Mouse (Mus musculus): ENCODE data around the gene Prr3. TPM values are rescaled to one million over a fixed set of nuclear protein-coding genes. Genes with fewer than 3 reads are reported as not detected.
"Not testable (repeated sequence)": the region's sequence is repeated elsewhere in the genome, so short reads cannot be mapped to it uniquely, and the experiment has no call there.

Prr3 gene
- polyA plus RNA-seq, 1 experiment from 2014 or later = 30.8 TPM

- no peaks in the 10 kb centered on the region for H3K9me3 ChIP-seq (ENCODE audit: low read depth, low read length)
- H3K9ac ChIP-seq = no peak overlapping the region
- 89% methylated on average over 5 of the region's 5 CpGs for WGBS
- no peak overlapping the region for H3K4me2 ChIP-seq
- ATAC-seq (ENCODE audit: insufficient read depth) (no peak), DNase-seq (no peak)
- no peak overlapping the region for H3K27ac ChIP-seq (ENCODE audit: low read depth)
- no peak overlapping the region for H3K4me3 ChIP-seq (ENCODE audit: low read depth, low read length)
- no peak for TF ChIP-seq CTCF (IDR thresholded peaks at IDR 0.05; ENCODE audit: low read depth)
- no peaks in the 10 kb centered on the region for H3K27me3 ChIP-seq (ENCODE audit: insufficient read depth, low read length)
- H3K4me1 ChIP-seq (ENCODE audit: insufficient read depth) = no peaks in the 10 kb centered on the region
- peaks cover 4% of the 10 kb centered on the region; the same call in 1 of the 2 replicates for H3K36me3 ChIP-seq (ENCODE audit: insufficient read depth)
These were observed 34.9 kb upstream of the Prr3 start for GRCm38 (mm10) chr17:36014977-36015376.

GRCm38 (mm10) chr17:36004409-36004808 is 24.4 kb upstream of the Prr3 start:
- H3K27ac ChIP-seq (ENCODE audit: low read depth); DNase-seq; ATAC-seq (ENCODE audit: insufficient read depth); H3K36me3 ChIP-seq (ENCODE audit: insufficient read depth); H3K4me3 ChIP-seq (ENCODE audit: low read depth, low read length); H3K4me1 ChIP-seq (ENCODE audit: insufficient read depth); H3K4me2 ChIP-seq; H3K9ac ChIP-seq; H3K27me3 ChIP-seq (ENCODE audit: insufficient read depth, low read length); H3K9me3 ChIP-seq (ENCODE audit: low read depth, low read length): not testable (repeated sequence)
- WGBS = 83% methylated on average over 7 of the region's 7 CpGs

GRCm38 (mm10) chr17:36003331-36003730 is 23.3 kb upstream of the Prr3 start:
- no peaks in the 10 kb centered on the region for H3K36me3 ChIP-seq (ENCODE audit: insufficient read depth)
- no peak overlapping the region for H3K9ac ChIP-seq
- WGBS = 91% methylated on average over 7 of the region's 7 CpGs
- H3K4me2 ChIP-seq = no peak overlapping the region
- ATAC-seq (ENCODE audit: insufficient read depth) (no peak), DNase-seq (no peak)
- no peaks in the 10 kb centered on the region for H3K9me3 ChIP-seq (ENCODE audit: low read depth, low read length)
- no peak overlapping the region for H3K4me3 ChIP-seq (ENCODE audit: low read depth, low read length)
- H3K27me3 ChIP-seq (ENCODE audit: insufficient read depth, low read length) = no peaks in the 10 kb centered on the region
- no peak overlapping the region for H3K27ac ChIP-seq (ENCODE audit: low read depth)
- H3K4me1 ChIP-seq (ENCODE audit: insufficient read depth) = no peaks in the 10 kb centered on the region
- TF ChIP-seq CTCF (IDR thresholded peaks at IDR 0.05; ENCODE audit: low read depth) = no peak

GRCm38 (mm10) chr17:36001966-36002365 is 21.9 kb upstream of the Prr3 start:
- no peak overlapping the region for H3K27ac ChIP-seq (ENCODE audit: low read depth)
- H3K4me3 ChIP-seq (ENCODE audit: low read depth, low read length) = no peak overlapping the region
- WGBS = 96% methylated on average over 6 of the region's 6 CpGs
- H3K9ac ChIP-seq = no peak overlapping the region
- no peaks in the 10 kb centered on the region for H3K9me3 ChIP-seq (ENCODE audit: low read depth, low read length)
- no peaks in the 10 kb centered on the region for H3K36me3 ChIP-seq (ENCODE audit: insufficient read depth)
- ATAC-seq (ENCODE audit: insufficient read depth) (no peak), DNase-seq (no peak)
- no peak for TF ChIP-seq CTCF (IDR thresholded peaks at IDR 0.05; ENCODE audit: low read depth)
- H3K4me2 ChIP-seq = no peak overlapping the region
- H3K27me3 ChIP-seq (ENCODE audit: insufficient read depth, low read length) = no peaks in the 10 kb centered on the region
- H3K4me1 ChIP-seq (ENCODE audit: insufficient read depth) = no peaks in the 10 kb centered on the region

GRCm38 (mm10) chr17:36001121-36001897 is 21.3 kb upstream of the Prr3 start:
- WGBS = 92% methylated on average over 12 of the region's 12 CpGs
- no peak for ATAC-seq (ENCODE audit: insufficient read depth)
- no peak overlapping the region for H3K4me2 ChIP-seq
- no peak overlapping the region for H3K27ac ChIP-seq (ENCODE audit: low read depth)
- no peaks in the 10 kb centered on the region for H3K4me1 ChIP-seq (ENCODE audit: insufficient read depth)
- H3K9me3 ChIP-seq (ENCODE audit: low read depth, low read length) = no peaks in the 10 kb centered on the region
- TF ChIP-seq CTCF (IDR thresholded peaks at IDR 0.05; ENCODE audit: low read depth) = no peak
- H3K36me3 ChIP-seq (ENCODE audit: insufficient read depth) = no peaks in the 10 kb centered on the region
- DNase-seq = no peak
- no peak overlapping the region for H3K9ac ChIP-seq
- H3K4me3 ChIP-seq (ENCODE audit: low read depth, low read length) = no peak overlapping the region
- H3K27me3 ChIP-seq (ENCODE audit: insufficient read depth, low read length) = no peaks in the 10 kb centered on the region

- H3K4me1 ChIP-seq (ENCODE audit: insufficient read depth) = no peaks in the 10 kb centered on the region
- H3K4me3 ChIP-seq (ENCODE audit: low read depth, low read length) = no peak overlapping the region
- H3K27me3 ChIP-seq (ENCODE audit: insufficient read depth, low read length) = no peaks in the 10 kb centered on the region
- no peak for TF ChIP-seq CTCF (IDR thresholded peaks at IDR 0.05; ENCODE audit: low read depth)
- H3K27ac ChIP-seq (ENCODE audit: low read depth) = no peak overlapping the region
- no peak overlapping the region for H3K4me2 ChIP-seq
- no peak overlapping the region for H3K9ac ChIP-seq
- ATAC-seq (ENCODE audit: insufficient read depth) (no peak), DNase-seq (no peak)
- H3K36me3 ChIP-seq (ENCODE audit: insufficient read depth) = no peaks in the 10 kb centered on the region
- 66% methylated on average over 4 of the region's 4 CpGs for WGBS
- H3K9me3 ChIP-seq (ENCODE audit: low read depth, low read length) = no peaks in the 10 kb centered on the region
These were observed 20.3 kb upstream of the Prr3 start for GRCm38 (mm10) chr17:36000349-36000748.

- H3K27ac ChIP-seq (ENCODE audit: low read depth) = no peak overlapping the region
- no peak for TF ChIP-seq CTCF (IDR thresholded peaks at IDR 0.05; ENCODE audit: low read depth)
- H3K4me2 ChIP-seq = no peak overlapping the region
- no peaks in the 10 kb centered on the region for H3K4me1 ChIP-seq (ENCODE audit: insufficient read depth)
- WGBS = 78% methylated on average over 7 of the region's 7 CpGs
- H3K4me3 ChIP-seq (ENCODE audit: low read depth, low read length) = no peak overlapping the region
- no peak for ATAC-seq (ENCODE audit: insufficient read depth)
- H3K27me3 ChIP-seq (ENCODE audit: insufficient read depth, low read length) = no peaks in the 10 kb centered on the region
- no peaks in the 10 kb centered on the region for H3K9me3 ChIP-seq (ENCODE audit: low read depth, low read length)
- DNase-seq = no peak
- no peaks in the 10 kb centered on the region for H3K36me3 ChIP-seq (ENCODE audit: insufficient read depth)
- H3K9ac ChIP-seq = no peak overlapping the region
These were observed 19.3 kb upstream of the Prr3 start for GRCm38 (mm10) chr17:35999356-35999755.
